Mouse (Mus musculus) brain, embryonic 14.5 days (tissue): ENCODE measurements around the gene Maml1.
A peak's percentile ranks its signal among the peaks of the same experiment; 100 is the strongest.

ENCODE experiments used
- CTCF ChIP-seq: fragments of 200-500 bp; IDR thresholded peaks from 2 replicates; pipeline ENCODE4 v1.5.1; 2012; ENCODE audit warnings: inconsistent platforms, mild to moderate bottlenecking, moderate library complexity, borderline replicate concordance; ENCODE audit not compliant: insufficient read depth, insufficient read length; ENCODE audit errors: extremely low read depth
- POLR2A ChIP-seq: fragments of 200-500 bp; IDR thresholded peaks from 2 replicates; pipeline ENCODE4 v1.6.1; 2012; ENCODE audit warnings: mild to moderate bottlenecking, inconsistent platforms, borderline replicate concordance; ENCODE audit not compliant: poor library complexity, insufficient read depth, insufficient read length, severe bottlenecking; ENCODE audit errors: extremely low read depth

DNA sequence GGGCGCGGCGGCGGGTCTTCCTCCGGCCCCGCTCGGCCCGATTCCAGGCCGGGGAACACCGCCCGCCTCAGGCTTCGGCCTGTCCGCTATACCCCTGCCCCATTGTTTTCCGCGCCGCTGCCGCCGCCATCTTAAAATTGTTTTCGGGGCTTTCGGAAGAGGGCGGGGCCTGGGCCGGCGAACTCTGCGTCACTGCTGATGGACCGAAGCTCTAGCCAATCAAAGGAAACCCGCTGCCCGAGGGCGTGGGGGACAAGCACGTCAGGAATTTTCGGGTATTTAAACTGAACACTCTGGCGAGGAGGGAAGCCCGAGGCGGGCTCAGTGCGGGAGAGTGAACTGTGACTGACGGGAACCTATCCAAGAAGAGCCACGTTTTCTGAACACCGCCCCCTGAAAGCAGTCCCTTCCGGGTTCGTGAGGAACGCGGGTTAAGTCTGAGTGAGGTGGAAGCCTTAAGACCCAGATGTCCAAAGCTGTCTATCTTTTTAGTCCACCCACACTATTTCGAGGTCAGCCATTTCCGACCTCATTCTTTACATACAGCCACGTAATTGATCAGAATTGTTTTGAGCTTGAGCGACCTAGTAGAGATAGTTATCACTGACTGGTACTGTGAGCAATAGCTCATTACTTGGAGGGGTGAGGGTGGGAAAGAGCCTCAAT lies at the start of gene Maml1:
- TF ChIP-seq CTCF (no peak), POLR2A (peak; percentile 26; the same call in 1 of the 2 replicates)
